Mouse (Mus musculus) embryonic stem cell, embryonic (primary cell): ENCODE data around the gene Plcb3.

Experiments used
- CTCF ChIA-PET, 4 experiments: fragments of 300-600 bp in 2 of 4; fragments of 350-600 bp in 2 of 4; sonication (Branson Sonifier 250); formaldehyde crosslinking; loops; one replicate each; lab custom pipeline; 2022; ENCODE audit warnings: inconsistent platforms in 2 of 4; lab: Charles Lee
- POLR2A ChIA-PET, 4 experiments: fragments of 300-600 bp in 2 of 4; fragments of 350-600 bp in 2 of 4; sonication (Branson Sonifier 250); formaldehyde crosslinking; loops; one replicate each; lab custom pipeline; 2022; ENCODE audit warnings: antibody characterized with exemption in 4 of 4, inconsistent platforms in 1 of 4; lab: Charles Lee

Gene Plcb3

GRCm38 (mm10) chr19:6905498-6906159 is 70.6 kb downstream of the Plcb3 start:
- ChIA-PET CTCF (interaction anchor here in 1 of 4 experiments (0.6 kb wide), 1 partner anchor 227 kb away, joined by 3 read pairs; no protein-coding TSS in a partner anchor), POLR2A (interaction anchor here in 2 of 4 experiments (0.6 to 1.1 kb wide), 3 partner anchors 17 to 635 kb away, joined by 3 to 7 read pairs (median 4); partner anchors contain the start of gene Stip1 (in 1 of the 2))

- POLR2A ChIA-PET, result interaction anchor here in 1 of 4 experiments (1.1 kb wide), 1 partner anchor 16 kb away, joined by 3 read pairs; no protein-coding TSS in a partner anchor
- CTCF ChIA-PET, result no interaction called here
These were observed 71.4 kb downstream of the Plcb3 start for GRCm38 (mm10) chr19:6904846-6905245.

- ChIA-PET POLR2A (no interaction called here), CTCF (no interaction called here)
These were observed 73.2 kb downstream of the Plcb3 start for GRCm38 (mm10) chr19:6903031-6903430.
